Mouse (Mus musculus): Measurements from ENCODE around the gene Folr1.

GRCm38 (mm10) chr7:101906696-101907095 lies 36.1 kb upstream of the Folr1 start:
- TF ChIP-seq POLR2A (IDR thresholded peaks at IDR 0.05; ENCODE audit: extremely low read depth, insufficient read depth, low read length): no peak
- TF ChIP-seq CTCF (IDR thresholded peaks at IDR 0.05; ENCODE audit: extremely low read depth, insufficient read depth, low read length): no peak
